Comparison of ENCODE assay signal across 23 mouse cellular contexts in genomic region chr5:23586531-23587453, GRCm38 (mm10).
DNase-seq lines count a peak whose midpoint lies in the region; ATAC-seq and TF ChIP-seq lines count a peak whose summit lies in the region.
"Had no signal": no experiment of that assay in that cellular context is flagged by ENCODE, and none has a peak within 500 bp of the region (broad histone marks: within the 10 kb centered on the region; RNA-seq: fewer than 3 reads in every experiment).

No protein-coding gene starts in this region.

- peak overlapping the region; percentile 1; the same call in 1 of the 2 replicates for H3K27ac ChIP-seq in left cerebral cortex, adult 2 months
- peak overlapping the region; percentile 82 for H3K27ac ChIP-seq in bone marrow, adult 2 months (ENCODE audit: control insufficient read depth, insufficient read depth, low read depth, low read length, poor library complexity)
- H3K27ac ChIP-seq in embryonic facial prominence, embryonic 15.5 days (replicated peaks): 0 out of 2 replicates have a peak overlapping the region, but pooled peaks have one; percentile 8
- H3K27ac ChIP-seq: forebrain, embryonic 15.5 days; heart, embryonic 15.5 days; liver, embryonic 14.5 days; stomach, postnatal 0 days had no signal

- no peaks in the 10 kb centered on the region for H3K9me3 ChIP-seq in embryonic facial prominence, embryonic 15.5 days (replicated peaks)
- H3K9me3 ChIP-seq: forebrain, embryonic 15.5 days; heart, embryonic 15.5 days had no signal

- no peak for TF ChIP-seq POLR2A in bone marrow, adult 2 months (IDR thresholded peaks at IDR 0.05; ENCODE audit: borderline replicate concordance, control insufficient read depth, low read depth, low read length)

- no peak overlapping the region for H3K9ac ChIP-seq in embryonic facial prominence, embryonic 15.5 days
- H3K9ac ChIP-seq: forebrain, embryonic 15.5 days; heart, embryonic 15.5 days; liver, embryonic 14.5 days had no signal

- DNase-seq in left cerebral cortex, adult 2 months (ENCODE audit: extremely low spot score in 1 of 2, low spot score in 2 of 2): no peak
- no peak for DNase-seq in left cerebral cortex, adult 9 months (ENCODE audit: low spot score in 2 of 2)
- no peak for DNase-seq in kidney, postnatal 14 days
- DNase-seq in gastrocnemius, postnatal 4 days (ENCODE audit: low spot score in 2 of 2): no peak
- DNase-seq: adrenal gland, adult 8-10 months; cerebellum, adult 9-11 months; heart, adult 18-20 months; heart, postnatal 4 days; kidney, adult 2 months; kidney, postnatal 10 days; midbrain, embryonic 14.5 days; right cerebral cortex, postnatal 25 days had no signal

- no peaks in the 10 kb centered on the region; the same call in 1 of the 2 replicates for H3K4me1 ChIP-seq in bone marrow, adult 2 months (ENCODE audit: control insufficient read depth, insufficient read depth, low read length)
- peaks cover 4% of the 10 kb centered on the region; the same call in 1 of the 2 replicates for H3K4me1 ChIP-seq in embryonic facial prominence, embryonic 15.5 days
- H3K4me1 ChIP-seq: forebrain, embryonic 15.5 days had no signal

- ATAC-seq in embryonic facial prominence, embryonic 15.5 days (ENCODE audit: insufficient number of reproducible peaks, low FRiP score, low TSS enrichment, low read depth): peak; percentile 39
- ATAC-seq in megakaryocyte progenitor cell, adult 5-6 weeks (replicated peaks; ENCODE audit: poor library complexity): peak; percentile 93
- ATAC-seq: forebrain, embryonic 15.5 days; lung, postnatal 0 days; Patski had no signal

- 52% methylated on average over 13 of the region's 13 CpGs for WGBS in bone marrow, adult 2 months
- 65% methylated on average over 13 of the region's 13 CpGs for WGBS in embryonic facial prominence, embryonic 15.5 days

- intact Hi-C loops in left cerebral cortex, adult 2 months (cut with DNase I): no loop called here

- TF ChIP-seq CTCF in left cerebral cortex, adult 2 months (IDR thresholded peaks at IDR 0.05): no peak
- TF ChIP-seq CTCF in bone marrow, adult 2 months (IDR thresholded peaks at IDR 0.05; ENCODE audit: control insufficient read depth, insufficient read depth, low read length): no peak

- H3K4me2 ChIP-seq in embryonic facial prominence, embryonic 15.5 days (replicated peaks): no peak overlapping the region
- H3K4me2 ChIP-seq: forebrain, embryonic 15.5 days; heart, embryonic 15.5 days had no signal

- no peaks in the 10 kb centered on the region for H3K27me3 ChIP-seq in embryonic facial prominence, embryonic 15.5 days
- H3K27me3 ChIP-seq: forebrain, embryonic 15.5 days; heart, embryonic 15.5 days; Patski had no signal

- no peaks in the 10 kb centered on the region for H3K36me3 ChIP-seq in embryonic facial prominence, embryonic 15.5 days
- H3K36me3 ChIP-seq: forebrain, embryonic 15.5 days; heart, embryonic 15.5 days had no signal

- H3K4me3 ChIP-seq in left cerebral cortex, adult 2 months: no peak overlapping the region
- peak overlapping the region; percentile 4 for H3K4me3 ChIP-seq in bone marrow, adult 2 months (replicated peaks; ENCODE audit: control insufficient read depth, low read depth, low read length)
- no peak overlapping the region for H3K4me3 ChIP-seq in embryonic facial prominence, embryonic 15.5 days (replicated peaks)
- H3K4me3 ChIP-seq: erythroblast, embryonic 14.5 days; forebrain, embryonic 15.5 days; heart, embryonic 15.5 days; myocyte had no signal

Comparison
In these comparisons a context has a peak if more than half of its experiments do, and no peak if none do; other contexts are left out.
1. H3K27ac ChIP-seq: peak in every context shown above with its lines; median percentile 82 in bone marrow, adult 2 months; 8 in embryonic facial prominence, embryonic 15.5 days; 1 in left cerebral cortex, adult 2 months.